Mouse (Mus musculus) midbrain, postnatal 0 days (tissue): ENCODE measurements around the gene Tspan9. TPM values are rescaled to one million over a fixed set of nuclear protein-coding genes. Genes with fewer than 3 reads are reported as not detected.

Experiments
- ATAC-seq: fragments of 200-750 bp; cut with Nextera tagmentation; 2 replicates; pipeline ENCODE4 v1.8.0; 2017; ENCODE audit warnings: moderate number of reproducible peaks, mild to moderate bottlenecking, moderate TSS enrichment, moderate library complexity; ENCODE audit not compliant: low FRiP score
- DNase-seq: peaks from one replicate; pipeline ENCODE4 v3.0.0-alpha.2; 2015; ENCODE audit warnings: low spot score
- H3K27ac ChIP-seq: fragments of 300-500 bp; sonication (generic); 2 replicates; pipeline ENCODE4 v1.5.1; 2014; ENCODE audit warnings: low read depth, mild to moderate bottlenecking, low read length, mixed read lengths
- H3K27me3 ChIP-seq: fragments of 300-500 bp; sonication (generic); 2 replicates; pipeline ENCODE4 v1.6.1; 2014; ENCODE audit warnings: low read length, control low read depth, mixed read lengths; ENCODE audit not compliant: insufficient read depth
- H3K36me3 ChIP-seq: fragments of 300-500 bp; sonication (generic); 2 replicates; pipeline ENCODE4 v1.6.1; 2014; ENCODE audit warnings: low read length, control low read depth, mixed read lengths; ENCODE audit not compliant: insufficient read depth
- H3K4me1 ChIP-seq: fragments of 300-500 bp; sonication (generic); 2 replicates; pipeline ENCODE4 v1.6.1; 2014; ENCODE audit warnings: mild to moderate bottlenecking, control low read depth, antibody characterized with exemption, low read length, mixed read lengths; ENCODE audit not compliant: insufficient read depth
- H3K4me2 ChIP-seq: fragments of 300-500 bp; sonication (generic); 2 replicates; pipeline ENCODE4 v1.6.1; 2014; ENCODE audit warnings: low read depth, mild to moderate bottlenecking, low read length, mixed read lengths; ENCODE audit not compliant: poor library complexity, severe bottlenecking
- H3K4me3 ChIP-seq: fragments of 300-500 bp; sonication (generic); 2 replicates; pipeline ENCODE4 v1.5.1; 2014; ENCODE audit warnings: low read depth, mild to moderate bottlenecking, low read length, moderate library complexity
- H3K9ac ChIP-seq: fragments of 300-500 bp; sonication (generic); replicated peaks from 2 replicates; pipeline ENCODE4 v1.6.1; 2014; ENCODE audit warnings: mild to moderate bottlenecking, low read length, moderate library complexity, mixed read lengths; ENCODE audit not compliant: poor library complexity, severe bottlenecking
- H3K9me3 ChIP-seq: fragments of 300-500 bp; sonication (generic); 2 replicates; pipeline ENCODE4 v1.6.1; 2016; ENCODE audit warnings: low read length, control low read depth
- CTCF ChIP-seq: IDR thresholded peaks from 2 replicates; pipeline ENCODE4 v1.5.1; 2016; ENCODE audit warnings: antibody characterized with exemption, mild to moderate bottlenecking
- WGBS: fragments of 180-500 bp; shearing (Covaris S2); extraction: QIAGEN DNeasy Blood & Tissue Kit; methylation state at CpG from one replicate; pipeline ENCODE4 v1.1.7; 2014; 5-methylcytosine and 5-hydroxymethylcytosine counted together
- polyA plus RNA-seq: library from polyadenylated mRNA; unstranded; fragments of >200 nt; fragmentation: Nextera tagmentation; extraction: Ambion mirVana; gene quantifications from 2 replicates; pipeline ENCODE4 v1.2.1, GENCODE M21; 2015
- total RNA-seq: library from RNA; depleted of rRNA; stranded (reverse); fragments of >200 nt; gene quantifications from 2 replicates; pipeline ENCODE4 v1.2.3, GENCODE M21; 2014

The Tspan9 gene
- total and polyA plus RNA-seq, 2 experiments from 2014 or later = 50.9 to 160 TPM

DNA sequence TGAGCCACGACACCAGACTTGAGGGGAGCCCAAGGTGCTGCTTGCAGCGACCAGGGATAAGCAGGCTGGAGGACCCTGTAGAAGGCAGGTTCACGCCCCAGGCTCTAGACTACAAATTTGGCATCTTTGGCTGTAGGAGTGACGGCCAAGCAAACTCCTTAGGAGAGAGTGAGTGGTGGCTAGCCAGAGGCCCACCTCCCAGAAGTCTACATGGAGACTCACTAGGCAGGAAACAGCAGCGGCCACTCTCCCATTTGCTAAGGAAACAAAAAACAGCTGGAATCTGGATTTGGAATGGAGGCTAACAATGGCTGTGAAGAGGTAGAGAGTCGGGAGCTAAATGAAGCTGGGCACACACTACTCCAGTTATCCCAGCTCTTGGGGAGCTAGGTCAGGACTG, 104.8 kb downstream of the Tspan9 start:
- H3K4me2 ChIP-seq = no peak overlapping the region
- ATAC-seq (no peak), DNase-seq (no peak)
- H3K36me3 ChIP-seq = no peaks in the 10 kb centered on the region
- TF ChIP-seq CTCF = no peak
- H3K9me3 ChIP-seq = no peaks in the 10 kb centered on the region
- peaks cover 3% of the 10 kb centered on the region; the same call in 1 of the 2 replicates for H3K4me1 ChIP-seq
- 62% methylated on average over 6 of the region's 6 CpGs for WGBS
- no peaks in the 10 kb centered on the region for H3K27me3 ChIP-seq
- H3K9ac ChIP-seq = no peak overlapping the region
- no peak overlapping the region for H3K27ac ChIP-seq
- no peak overlapping the region for H3K4me3 ChIP-seq

DNA sequence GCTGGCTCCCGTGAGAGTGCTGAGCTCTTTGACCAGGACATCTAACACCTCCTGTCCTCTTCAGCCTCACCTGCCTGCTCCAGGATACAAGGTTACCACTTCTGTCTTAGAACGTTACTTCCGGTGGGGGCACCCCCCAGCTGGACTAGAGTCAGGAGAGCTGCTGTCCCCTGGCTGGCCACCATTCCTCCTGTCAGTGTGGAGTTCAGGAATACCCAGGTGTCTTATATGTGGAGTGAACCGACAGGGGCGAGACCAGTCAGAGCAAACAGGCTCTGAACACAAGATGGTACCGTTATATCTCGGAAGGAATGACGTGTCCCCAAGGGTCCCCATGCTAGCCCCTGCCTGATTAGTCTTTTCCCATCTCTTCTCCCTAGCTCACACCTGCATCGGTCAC, 106.8 kb downstream of the Tspan9 start:
- Histone ChIP-seq H3K27me3 (no peaks in the 10 kb centered on the region), H3K27ac (no peak overlapping the region), H3K4me3 (no peak overlapping the region), H3K9ac (no peak overlapping the region), H3K4me2 (0 out of 2 replicates have a peak overlapping the region, but pooled peaks have one; percentile 91), H3K9me3 (no peaks in the 10 kb centered on the region), H3K36me3 (no peaks in the 10 kb centered on the region), H3K4me1 (peaks cover 11% of the 10 kb centered on the region; the same call in 1 of the 2 replicates)
- WGBS = 81% methylated on average over 9 of the region's 9 CpGs
- TF ChIP-seq CTCF = no peak
- ATAC-seq (no peak), DNase-seq (no peak)

DNA sequence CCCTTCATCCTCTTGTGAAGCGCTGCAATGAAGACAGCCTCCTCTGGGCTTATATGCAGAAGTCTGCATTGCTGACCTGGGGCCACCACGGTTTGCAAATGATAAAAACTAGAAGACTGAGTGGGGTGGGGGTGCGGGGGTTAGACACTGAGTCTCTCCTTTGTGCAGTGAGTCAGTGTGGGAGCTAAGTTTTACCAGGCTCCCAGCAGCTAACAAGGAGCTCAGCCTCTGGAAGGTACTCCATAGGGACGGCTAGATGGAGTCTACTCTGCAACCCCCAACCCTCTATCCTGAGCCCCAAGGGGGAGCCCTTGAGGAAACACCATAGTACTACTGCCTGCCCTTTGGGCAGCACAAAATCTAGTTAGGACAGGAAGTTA, 107.5 kb downstream of the Tspan9 start:
- WGBS = 6% methylated on average over 4 of the region's 4 CpGs
- ATAC-seq = peak; percentile 17
- TF ChIP-seq CTCF = peak; percentile 51
- Histone ChIP-seq H3K27ac (peak overlapping the region; percentile 77), H3K9ac (peak overlapping the region; percentile 69), H3K4me2 (peak overlapping the region; percentile 91), H3K4me3 (peak overlapping the region; percentile 48), H3K36me3 (no peaks in the 10 kb centered on the region), H3K27me3 (no peaks in the 10 kb centered on the region), H3K4me1 (peaks cover 16% of the 10 kb centered on the region; the same call in 1 of the 2 replicates), H3K9me3 (no peaks in the 10 kb centered on the region)
- DNase-seq = no peak

DNA sequence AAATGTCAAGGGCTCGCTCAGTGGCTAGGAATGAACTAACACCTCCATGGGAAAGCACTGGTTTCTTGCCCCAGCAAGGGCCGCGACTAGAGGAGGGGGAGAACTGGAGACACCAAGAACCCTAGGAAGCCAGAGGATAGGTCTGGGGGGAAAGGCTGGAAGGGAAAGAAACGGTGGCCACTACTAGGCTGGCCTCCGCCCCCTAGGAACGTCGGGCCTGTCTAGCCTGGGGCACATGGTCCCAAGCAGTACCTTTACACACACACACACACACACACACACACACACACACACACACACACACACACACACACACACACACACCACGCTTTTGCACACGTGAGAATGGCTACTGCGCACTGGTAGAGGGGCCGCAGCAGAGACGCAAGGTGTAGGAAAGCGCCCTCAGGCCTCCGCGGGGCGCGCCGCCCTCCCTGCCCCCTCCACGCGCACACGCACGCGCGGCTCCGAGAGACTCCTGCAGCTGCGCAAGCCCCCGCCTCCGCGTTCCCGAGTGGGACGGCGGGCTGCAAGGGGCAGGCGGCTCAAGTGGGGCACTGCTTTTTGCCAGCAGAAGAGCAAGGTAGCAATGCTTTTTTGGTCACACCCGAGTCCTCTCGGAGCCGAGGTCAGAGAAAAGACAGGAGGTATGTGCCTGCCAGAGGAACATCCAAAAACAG, 108.0 kb downstream of the Tspan9 start:
- WGBS = under 1% methylated on average over 33 of the region's 36 CpGs
- DNase-seq (peak; percentile 60), ATAC-seq (peak; percentile 74)
- peak overlapping the region; percentile 77 for H3K27ac ChIP-seq
- H3K27me3 ChIP-seq = no peaks in the 10 kb centered on the region
- peaks cover 16% of the 10 kb centered on the region; the same call in 1 of the 2 replicates for H3K4me1 ChIP-seq
- H3K9me3 ChIP-seq = no peaks in the 10 kb centered on the region
- H3K4me3 ChIP-seq = peak overlapping the region; percentile 48
- peak overlapping the region; percentile 91 for H3K4me2 ChIP-seq
- no peak for TF ChIP-seq CTCF
- peak overlapping the region; percentile 69 for H3K9ac ChIP-seq
- no peaks in the 10 kb centered on the region for H3K36me3 ChIP-seq

DNA sequence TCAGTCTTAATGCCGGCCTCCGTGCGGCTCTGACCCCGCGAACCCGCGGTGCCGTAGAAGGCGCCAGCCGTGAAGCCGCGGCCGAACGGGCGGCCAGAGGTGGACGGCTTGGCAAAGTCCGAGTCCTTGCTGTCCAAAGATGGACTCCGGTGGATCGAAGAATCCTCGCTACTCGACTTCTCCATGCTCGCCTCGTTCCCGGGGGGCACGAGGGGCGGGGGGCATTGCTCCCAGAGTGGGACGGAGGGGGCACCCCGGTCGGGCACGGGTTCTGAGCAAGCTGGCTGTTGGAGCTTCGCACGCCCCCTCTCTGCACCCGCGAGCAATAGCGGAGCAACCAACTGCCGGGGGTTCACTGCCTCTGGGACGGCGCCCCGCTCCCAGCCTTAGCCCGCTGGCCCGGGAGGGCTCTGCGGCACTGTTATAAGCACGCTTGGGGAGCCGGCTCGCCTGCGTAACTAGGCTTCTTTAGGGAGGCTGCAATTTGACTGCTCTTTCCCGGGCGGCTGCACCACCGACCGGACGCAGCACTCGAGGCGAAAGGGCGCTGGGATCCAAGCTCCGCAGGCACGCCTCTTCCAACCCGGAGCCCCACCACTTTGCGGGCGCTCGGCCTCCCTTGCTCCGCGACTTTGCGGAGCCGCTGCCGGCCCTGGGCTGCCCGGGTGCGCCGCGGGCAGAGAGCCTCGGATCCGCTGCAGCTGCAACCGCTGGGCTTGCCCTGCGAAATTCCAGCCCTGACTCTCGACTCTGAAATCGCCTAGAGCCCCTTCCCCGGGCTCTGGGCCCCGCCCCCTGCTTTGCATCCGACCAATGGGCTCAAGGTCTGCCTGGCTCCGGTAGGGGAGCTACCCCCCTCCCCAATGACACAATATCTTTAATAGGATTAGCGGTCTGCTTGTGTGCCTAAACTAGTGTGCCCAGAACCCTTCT, 108.8 kb downstream of the Tspan9 start:
- ATAC-seq = peak; percentile 80
- Histone ChIP-seq H3K36me3 (no peaks in the 10 kb centered on the region), H3K27ac (peak overlapping the region; percentile 77), H3K27me3 (no peaks in the 10 kb centered on the region), H3K4me1 (peaks cover 16% of the 10 kb centered on the region; the same call in 1 of the 2 replicates), H3K9ac (peak overlapping the region; percentile 69), H3K4me3 (peak overlapping the region; percentile 48), H3K4me2 (peak overlapping the region; percentile 91), H3K9me3 (no peaks in the 10 kb centered on the region)
- peak; percentile 59 for TF ChIP-seq CTCF
- WGBS = under 1% methylated on average over 79 of the region's 80 CpGs
- DNase-seq = peak; percentile 90

DNA sequence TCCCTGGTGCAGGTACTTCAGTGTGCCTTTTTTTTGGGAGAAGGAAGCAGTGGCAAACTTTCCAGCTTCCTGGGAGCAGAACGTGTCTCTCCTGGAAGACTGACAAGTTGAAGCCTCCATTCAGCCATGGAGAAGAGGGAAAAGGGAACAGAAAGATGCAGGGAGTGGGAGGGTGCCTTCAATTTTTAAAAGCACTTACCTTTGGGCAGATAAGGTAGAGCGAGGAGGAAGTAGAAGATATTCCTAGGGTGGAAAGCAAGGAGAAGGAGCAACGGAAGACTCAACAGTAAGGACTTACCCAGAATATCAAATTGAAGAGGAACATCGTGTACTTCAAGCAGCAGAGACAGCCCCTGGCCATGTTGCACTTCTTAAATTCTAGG, 109.5 kb downstream of the Tspan9 start:
- H3K36me3 ChIP-seq = no peaks in the 10 kb centered on the region
- H3K4me2 ChIP-seq = peak overlapping the region; percentile 91
- no peak for DNase-seq
- ATAC-seq = no peak
- 18% methylated on average over 4 of the region's 4 CpGs for WGBS
- peak overlapping the region; percentile 48 for H3K4me3 ChIP-seq
- H3K4me1 ChIP-seq = peaks cover 16% of the 10 kb centered on the region; the same call in 1 of the 2 replicates
- H3K27ac ChIP-seq = peak overlapping the region; percentile 77
- TF ChIP-seq CTCF = no peak
- no peaks in the 10 kb centered on the region for H3K27me3 ChIP-seq
- no peaks in the 10 kb centered on the region for H3K9me3 ChIP-seq
- H3K9ac ChIP-seq = peak overlapping the region; percentile 69
